Mouse (Mus musculus) adipocyte (in vitro differentiated cells): ENCODE results near the gene Abracl.

Source experiments
- DNase-seq: peaks from one replicate; pipeline ENCODE4 v3.0.0-alpha.2; 2016; ENCODE audit warnings: low spot score

Abracl gene

GRCm38 (mm10) chr10:18022741-18023347, at the start of gene Abracl:
Abracl (minus strand) TSS chr10:18023288.
- DNase-seq, result peak; percentile 85

- DNase-seq, result no peak
Observed at GRCm38 (mm10) chr10:18072871-18073270, 49.8 kb upstream of the Abracl start.

GRCm38 (mm10) chr10:18070616-18071015, 47.5 kb upstream of the Abracl start:
- DNase-seq, result no peak

GRCm38 (mm10) chr10:18070144-18070543, 47.1 kb upstream of the Abracl start:
- DNase-seq, result no peak

GRCm38 (mm10) chr10:18069576-18069975, 46.5 kb upstream of the Abracl start:
- no peak for DNase-seq

- DNase-seq, result no peak
Observed at GRCm38 (mm10) chr10:18068880-18069279, 45.8 kb upstream of the Abracl start.

GRCm38 (mm10) chr10:18067761-18068446, 44.8 kb upstream of the Abracl start:
- DNase-seq, result no peak

- no peak for DNase-seq
Observed at GRCm38 (mm10) chr10:18066031-18066439, 42.9 kb upstream of the Abracl start.

GRCm38 (mm10) chr10:18064606-18065228, 41.6 kb upstream of the Abracl start:
- no peak for DNase-seq

- DNase-seq, result no peak
Observed at GRCm38 (mm10) chr10:18061533-18061932, 38.4 kb upstream of the Abracl start.

- no peak for DNase-seq
Observed at GRCm38 (mm10) chr10:18060778-18061177, 37.7 kb upstream of the Abracl start.

- DNase-seq, result no peak
Observed at GRCm38 (mm10) chr10:18059807-18060206, 36.7 kb upstream of the Abracl start.

GRCm38 (mm10) chr10:18058681-18059338, 35.7 kb upstream of the Abracl start:
- DNase-seq, result no peak

GRCm38 (mm10) chr10:18056391-18056745, 33.3 kb upstream of the Abracl start:
- DNase-seq, result peak; percentile 22

GRCm38 (mm10) chr10:18055696-18056390, 32.8 kb upstream of the Abracl start, which contains the start of gene Reps1:
Reps1 (plus strand) TSS chr10:18055861.
- DNase-seq, result no peak

GRCm38 (mm10) chr10:18055009-18055695, 32.1 kb upstream of the Abracl start:
- peak; percentile 84 for DNase-seq

GRCm38 (mm10) chr10:18047380-18048146, 24.5 kb upstream of the Abracl start:
- no peak for DNase-seq

GRCm38 (mm10) chr10:18046380-18046779, 23.3 kb upstream of the Abracl start:
- no peak for DNase-seq

GRCm38 (mm10) chr10:18036849-18037248, 13.8 kb upstream of the Abracl start:
- no peak for DNase-seq

GRCm38 (mm10) chr10:18034408-18034807, 11.3 kb upstream of the Abracl start:
- DNase-seq, result no peak

- peak; percentile 88 for DNase-seq
Observed at GRCm38 (mm10) chr10:18022312-18022711, 776 bp downstream of the Abracl start.
